Mouse (Mus musculus) cerebellum, adult 8-10 months (tissue): ENCODE measurements at regions not wholly inside any gene's neighbourhood (a gene's known extent, or its start where the extent isn't known, plus 50 kb on each side); places are given as distances from the start of the nearest gene placed in this dataset.

Source experiments
- DNase-seq: peaks from one replicate; pipeline ENCODE4 v3.0.0; 2022

- no peak for DNase-seq
Observed at GRCm38 (mm10) chr14:24731872-24732525, 245.1 kb downstream of the Rps24 start.

- DNase-seq: no peak
Observed at GRCm38 (mm10) chr14:24733326-24733725, 246.4 kb downstream of the Rps24 start.

GRCm38 (mm10) chr14:24738869-24739268, 251.9 kb downstream of the Rps24 start:
- DNase-seq: no peak

GRCm38 (mm10) chr14:24744451-24744850, 257.5 kb downstream of the Rps24 start:
- DNase-seq: no peak

- DNase-seq: no peak
Observed at GRCm38 (mm10) chr14:24745730-24746129, 258.8 kb downstream of the Rps24 start.

- DNase-seq: no peak
Observed at GRCm38 (mm10) chr14:24747471-24747795, 260.5 kb downstream of the Rps24 start.

GRCm38 (mm10) chr14:24747796-24748496, 261.0 kb downstream of the Rps24 start:
- DNase-seq: no peak

GRCm38 (mm10) chr14:24748497-24748862, 261.6 kb downstream of the Rps24 start:
- DNase-seq: no peak

- no peak for DNase-seq
Observed at GRCm38 (mm10) chr14:24749313-24749712, 262.4 kb downstream of the Rps24 start.

GRCm38 (mm10) chr14:24751227-24751626, 264.3 kb downstream of the Rps24 start:
- no peak for DNase-seq

GRCm38 (mm10) chr14:24754753-24755152, 267.8 kb downstream of the Rps24 start:
- DNase-seq: no peak

GRCm38 (mm10) chr14:24755426-24756117, 268.6 kb downstream of the Rps24 start:
- no peak for DNase-seq

- DNase-seq: no peak
Observed at GRCm38 (mm10) chr14:24757302-24757701, 270.4 kb downstream of the Rps24 start.

- no peak for DNase-seq
Observed at GRCm38 (mm10) chr14:24757843-24758242, 270.9 kb downstream of the Rps24 start.

- no peak for DNase-seq
Observed at GRCm38 (mm10) chr14:24760926-24761325, 274.0 kb downstream of the Rps24 start.

- DNase-seq: no peak
Observed at GRCm38 (mm10) chr14:24762468-24763274, 275.7 kb downstream of the Rps24 start.

GRCm38 (mm10) chr14:24763275-24763812, 276.4 kb downstream of the Rps24 start:
- DNase-seq: no peak

- DNase-seq: no peak
Observed at GRCm38 (mm10) chr14:24763845-24764244, 276.9 kb downstream of the Rps24 start.

GRCm38 (mm10) chr14:24766260-24766659, 279.3 kb downstream of the Rps24 start:
- DNase-seq: no peak

GRCm38 (mm10) chr14:24766690-24767089, 279.8 kb downstream of the Rps24 start:
- DNase-seq: no peak

- DNase-seq: no peak
Observed at GRCm38 (mm10) chr14:24767316-24767715, 280.4 kb downstream of the Rps24 start.

GRCm38 (mm10) chr14:24767964-24768363, 281.0 kb downstream of the Rps24 start:
- DNase-seq: no peak

- no peak for DNase-seq
Observed at GRCm38 (mm10) chr14:24769451-24769850, 282.5 kb downstream of the Rps24 start.
